Mouse (Mus musculus) lung, postnatal 36 days (tissue): ENCODE data around the gene Defb6.

ENCODE experiments used
- DNase-seq: peaks from one replicate; pipeline ENCODE4 v3.0.0; 2022; ENCODE audit warnings: mixed read lengths

The Defb6 gene

DNA sequence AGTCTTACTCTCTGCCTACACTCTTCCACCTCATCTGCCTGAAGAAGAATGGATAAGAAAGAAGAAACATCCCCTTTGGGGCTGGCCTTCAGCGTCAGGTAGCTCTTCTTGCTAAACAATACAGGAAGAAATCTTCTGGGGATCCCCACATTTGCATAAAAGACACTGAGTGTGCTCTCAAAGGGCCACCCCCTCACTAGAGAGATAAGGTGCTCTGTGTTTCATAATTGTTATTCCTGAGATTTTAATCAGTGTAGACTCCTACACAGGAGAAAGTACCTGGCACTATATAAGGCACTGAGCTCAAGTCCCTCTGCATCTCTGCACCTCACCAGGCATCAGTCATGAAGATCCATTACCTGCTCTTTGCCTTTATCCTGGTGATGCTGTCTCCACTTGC lies at the start of gene Defb6:
Defb6 (plus strand) TSS at position 318 of the 400 bp plus-strand sequence.
- DNase-seq: no peak

DNA sequence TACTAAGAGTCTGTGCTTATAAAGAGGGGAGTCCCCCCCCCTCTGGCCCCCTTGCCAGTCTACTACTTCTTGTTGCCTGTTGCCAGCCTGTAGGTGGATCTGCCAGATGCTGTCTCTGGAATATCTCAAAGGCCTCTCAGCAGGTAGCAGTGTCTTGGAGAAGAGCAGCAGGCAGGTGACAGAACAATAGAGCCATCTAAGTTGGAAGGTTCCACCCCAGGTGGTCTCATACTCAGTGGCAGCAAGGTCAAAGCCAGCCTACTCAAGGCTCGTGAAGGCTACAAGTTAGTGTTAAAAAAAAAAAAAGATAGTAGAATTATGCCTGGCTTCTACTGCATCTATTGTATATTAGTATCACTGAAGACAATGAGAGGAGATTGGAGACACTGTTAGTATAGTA lies 12.8 kb downstream of the Defb6 start:
- no peak for DNase-seq

DNA sequence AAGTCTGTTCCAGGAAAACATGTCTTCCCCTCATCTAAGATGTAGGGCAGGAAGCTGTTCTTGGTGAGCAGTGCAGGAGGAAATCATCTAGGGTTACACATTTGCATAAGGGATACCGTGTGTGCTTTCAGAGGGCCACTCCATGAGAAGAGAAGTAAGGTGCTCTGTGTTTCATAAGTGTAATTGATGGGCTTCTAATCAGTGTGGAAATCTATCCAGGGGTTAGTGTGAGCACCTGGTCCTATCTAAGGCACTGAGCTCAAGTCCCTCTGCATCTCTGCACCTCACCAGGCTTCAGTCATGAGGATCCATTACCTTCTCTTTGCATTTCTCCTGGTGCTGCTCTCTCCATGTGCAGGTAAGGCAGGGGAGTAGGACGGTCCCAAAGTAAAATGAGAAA lies 14.3 kb downstream of the Defb6 start, which contains the start of gene Defb46:
Defb46 (plus strand) TSS at position 301 of the 400 bp plus-strand sequence.
- DNase-seq: no peak

DNA sequence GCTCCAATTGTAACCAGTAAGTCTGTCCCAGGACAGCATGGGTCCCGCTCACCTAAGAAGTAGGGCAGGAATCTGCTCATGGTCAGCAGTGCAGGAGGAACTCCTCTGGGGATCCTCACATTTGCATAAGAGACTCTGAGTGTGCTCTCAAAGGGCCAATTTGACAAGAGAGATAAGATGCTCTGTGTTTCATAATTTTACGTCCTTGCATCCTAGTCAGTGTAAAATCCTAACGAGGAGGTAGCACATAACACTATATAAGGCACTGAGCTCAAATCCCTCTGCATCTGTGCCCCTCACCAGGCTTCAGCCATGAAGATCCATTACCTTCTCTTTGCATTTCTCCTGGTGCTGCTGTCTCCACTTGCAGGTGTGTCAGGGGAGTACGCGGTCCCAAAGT lies 22.0 kb downstream of the Defb6 start, which contains the start of gene Defb5:
Defb5 (plus strand) TSS at position 301 of the 400 bp plus-strand sequence.
- DNase-seq: no peak

DNA sequence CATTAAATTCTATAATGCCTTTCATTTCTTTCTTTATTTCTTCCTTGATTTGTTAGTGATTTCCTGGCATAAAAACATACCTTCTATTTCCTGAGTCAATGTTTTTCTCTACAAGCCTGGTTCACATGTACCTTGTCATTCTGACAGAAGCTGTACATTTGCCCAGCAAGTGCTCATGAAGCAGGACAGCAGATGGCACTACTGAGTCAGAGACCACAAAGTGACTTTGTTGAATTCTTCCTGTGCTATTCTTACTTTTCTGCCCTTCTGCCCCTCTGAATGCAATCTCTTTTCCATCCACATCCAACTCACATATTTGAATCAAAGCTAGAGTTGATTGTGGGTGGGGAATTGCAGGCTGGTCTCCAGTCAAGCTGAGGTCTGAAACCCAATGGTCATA lies 32.9 kb downstream of the Defb6 start:
- DNase-seq: no peak

DNA sequence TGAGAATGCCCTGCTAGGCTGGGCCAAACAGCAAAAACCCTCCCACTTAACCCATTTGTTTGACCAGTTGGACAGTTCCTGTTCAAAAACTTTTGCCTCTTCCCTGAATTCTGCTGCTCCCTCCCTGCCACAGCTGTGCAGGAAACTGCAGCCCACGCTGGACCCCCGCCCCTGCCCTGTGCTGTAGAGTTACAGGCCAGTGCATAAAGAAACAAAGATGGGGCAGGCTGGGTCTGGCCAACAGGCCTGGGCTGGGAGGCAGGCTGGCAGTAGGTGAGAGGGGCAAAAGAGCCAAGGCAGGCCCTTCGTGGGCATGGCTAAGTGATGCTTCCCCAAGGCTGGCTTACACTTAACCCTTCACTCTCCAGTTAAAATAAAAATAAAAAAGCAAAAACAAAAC lies 34.4 kb downstream of the Defb6 start:
- DNase-seq: no peak
